Mouse (Mus musculus) heart, embryonic 12.5 days (tissue): ENCODE data around the gene Fsd1. TPM values are rescaled to one million over a fixed set of nuclear protein-coding genes. Genes with fewer than 3 reads are reported as not detected.

Source experiments
- ATAC-seq: fragments of 200-750 bp; cut with Nextera tagmentation; 2 replicates; pipeline ENCODE4 v1.8.0; 2017; ENCODE audit warnings: moderate TSS enrichment, moderate library complexity; ENCODE audit not compliant: insufficient number of reproducible peaks, low FRiP score
- H3K27ac ChIP-seq: fragments of 300-500 bp; sonication (generic); 2 replicates; pipeline ENCODE4 v1.5.1; 2016; ENCODE audit warnings: mild to moderate bottlenecking, moderate library complexity; ENCODE audit not compliant: poor library complexity, severe bottlenecking
- H3K27me3 ChIP-seq: fragments of 300-500 bp; sonication (generic); replicated peaks from 2 replicates; pipeline ENCODE4 v1.6.1; 2016; ENCODE audit warnings: mild to moderate bottlenecking, moderate library complexity
- H3K36me3 ChIP-seq: fragments of 300-500 bp; sonication (generic); 2 replicates; pipeline ENCODE4 v1.6.1; 2016; ENCODE audit warnings: mild to moderate bottlenecking, moderate library complexity
- H3K4me1 ChIP-seq: fragments of 300-500 bp; sonication (generic); replicated peaks from 2 replicates; pipeline ENCODE4 v1.6.1; 2016; ENCODE audit warnings: mild to moderate bottlenecking
- H3K4me2 ChIP-seq: fragments of 300-500 bp; sonication (generic); 2 replicates; pipeline ENCODE4 v1.6.1; 2016; ENCODE audit warnings: mild to moderate bottlenecking, moderate library complexity
- H3K4me3 ChIP-seq: fragments of 300-500 bp; sonication (generic); 2 replicates; pipeline ENCODE4 v1.5.1; 2016; ENCODE audit warnings: mild to moderate bottlenecking
- H3K9ac ChIP-seq: fragments of 300-500 bp; sonication (generic); 2 replicates; pipeline ENCODE4 v1.6.1; 2016; ENCODE audit warnings: mild to moderate bottlenecking, moderate library complexity
- H3K9me3 ChIP-seq: fragments of 300-500 bp; sonication (generic); replicated peaks from 2 replicates; pipeline ENCODE4 v1.6.1; 2016; ENCODE audit warnings: mild to moderate bottlenecking, moderate library complexity
- WGBS: fragments of 180-500 bp; shearing (Covaris S2); methylation state at CpG from one replicate; pipeline ENCODE4 v1.1.7; 2016; 5-methylcytosine and 5-hydroxymethylcytosine counted together
- polyA plus RNA-seq: library from polyadenylated mRNA; unstranded; fragments of >200 nt; fragmentation: Nextera tagmentation; extraction: Ambion mirVana; gene quantifications from 2 replicates; pipeline ENCODE4 v1.2.1, GENCODE M21; 2016

The Fsd1 gene
- polyA plus RNA-seq, 1 experiment from 2014 or later, result 5.6 TPM

DNA sequence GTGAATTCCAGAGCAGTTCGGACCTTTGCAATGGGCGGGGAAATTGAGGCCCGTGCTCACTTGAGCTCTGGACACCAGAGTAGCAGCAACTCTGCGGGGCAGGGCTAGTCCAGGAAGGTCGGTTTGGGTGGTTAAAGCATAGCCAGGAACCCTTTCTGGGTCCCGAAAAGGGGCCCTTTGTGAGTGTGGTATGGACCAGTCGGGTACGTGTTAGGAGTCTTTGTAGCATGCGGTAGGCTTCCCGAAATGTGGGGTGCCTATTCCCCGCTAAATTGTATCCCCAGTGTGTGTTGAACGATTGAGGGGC is 54.5 kb downstream of the Fsd1 start:
- H3K4me3 ChIP-seq, result peak overlapping the region; percentile 85
- no peak for ATAC-seq
- 2% methylated on average over 12 of the region's 12 CpGs for WGBS
- no peaks in the 10 kb centered on the region for H3K27me3 ChIP-seq
- H3K9ac ChIP-seq, result peak overlapping the region; percentile 91
- peak overlapping the region; percentile 90 for H3K4me2 ChIP-seq
- H3K4me1 ChIP-seq, result peaks cover 13% of the 10 kb centered on the region
- no peaks in the 10 kb centered on the region for H3K9me3 ChIP-seq
- peaks cover 21% of the 10 kb centered on the region for H3K36me3 ChIP-seq
- peak overlapping the region; percentile 76 for H3K27ac ChIP-seq

Other genes with a start within 250 kb of the Fsd1 start
- gene Adgre4, start 236.5 kb upstream of the Fsd1 start, polyA plus RNA-seq, result 0.10 TPM in 1 of 2 replicates, not detected in the other
- 6.3 and 7.4 TPM in 2 replicates for gene Zfp119a, start 107.6 kb upstream of the Fsd1 start, polyA plus RNA-seq
- 7.3 and 8.0 TPM in 2 replicates for gene Zfp959, start 94.4 kb upstream of the Fsd1 start, polyA plus RNA-seq
- 3.1 and 4.3 TPM in 2 replicates for gene Zfp119b, start 37.0 kb upstream of the Fsd1 start, polyA plus RNA-seq
- 0.40 TPM in 1 of 2 replicates, not detected in the other for gene Ebi3, start 33.9 kb upstream of the Fsd1 start, polyA plus RNA-seq
- 17.4 and 17.5 TPM in 2 replicates for gene Yju2, start 27.4 kb upstream of the Fsd1 start, polyA plus RNA-seq
- 7.2 and 9.2 TPM in 2 replicates for gene Shd, start 16.0 kb upstream of the Fsd1 start, polyA plus RNA-seq
- gene Stap2, start 19.1 kb downstream of the Fsd1 start, polyA plus RNA-seq, result 10.2 and 10.4 TPM in 2 replicates
- 75.4 and 78.7 TPM in 2 replicates for gene Mpnd, start 19.2 kb downstream of the Fsd1 start, polyA plus RNA-seq
- gene Sh3gl1, start 50.1 kb downstream of the Fsd1 start, polyA plus RNA-seq, result 93.2 and 96.6 TPM in 2 replicates
- gene Chaf1a, start 53.9 kb downstream of the Fsd1 start, polyA plus RNA-seq, result 22.0 and 22.6 TPM in 2 replicates
- 35.5 and 39.8 TPM in 2 replicates for gene Ubxn6, start 88.5 kb downstream of the Fsd1 start, polyA plus RNA-seq
- 93.1 and 95.1 TPM in 2 replicates for gene Hdgfl2, start 93.1 kb downstream of the Fsd1 start, polyA plus RNA-seq
- 0.05 and 0.12 TPM in 2 replicates for gene Plin4, start 123.3 kb downstream of the Fsd1 start, polyA plus RNA-seq
- 0.09 and 0.17 TPM in 2 replicates for gene Plin5, start 131.1 kb downstream of the Fsd1 start, polyA plus RNA-seq
- 0.18 TPM in 1 of 2 replicates, not detected in the other for gene Lrg1, start 135.5 kb downstream of the Fsd1 start, polyA plus RNA-seq
- gene Sema6b, start 153.8 kb downstream of the Fsd1 start, polyA plus RNA-seq, result 0.44 and 0.57 TPM in 2 replicates
- 4.8 and 5.0 TPM in 2 replicates for gene Tnfaip8l1, start 176.0 kb downstream of the Fsd1 start, polyA plus RNA-seq
- gene Mydgf, start 197.4 kb downstream of the Fsd1 start, polyA plus RNA-seq, result 72.9 and 73.2 TPM in 2 replicates
- gene Dpp9, start 232.4 kb downstream of the Fsd1 start, polyA plus RNA-seq, result 27.8 and 28.4 TPM in 2 replicates